In genomic region chr12:116407883-116408282, GRCm38 (mm10) we compare ENCODE assay signal across 19 mouse cellular contexts. TPM values are rescaled to one million over a fixed set of nuclear protein-coding genes. Genes with fewer than 3 reads are reported as not detected.
A peak's percentile ranks its signal among the peaks of the same experiment; 100 is the strongest.
DNase-seq lines count a peak whose midpoint lies in the region; ATAC-seq and TF ChIP-seq lines count a peak whose summit lies in the region.
"Had no signal": no experiment of that assay in that cellular context is flagged by ENCODE, and none has a peak within 500 bp of the region (broad histone marks: within the 10 kb centered on the region; RNA-seq: fewer than 3 reads in every experiment).

No protein-coding gene starts in this region.

- H3K4me2 ChIP-seq in liver, embryonic 13.5 days, result peak overlapping the region; percentile 81
- peak overlapping the region; percentile 88 for H3K4me2 ChIP-seq in liver, postnatal 0 days (ENCODE audit: low read depth, low read length)
- H3K4me2 ChIP-seq: embryonic facial prominence, embryonic 13.5 days; forebrain, embryonic 15.5 days; hindbrain, embryonic 14.5 days had no signal

- TF ChIP-seq RAD21 in MEL (IDR thresholded peaks at IDR 0.05; ENCODE audit: low read depth, low read length), result no peak

- H3K9ac ChIP-seq in MEL (ENCODE audit: control insufficient read depth, low read depth, low read length, poor library complexity, severe bottlenecking), result no peak overlapping the region
- peak overlapping the region; percentile 62 for H3K9ac ChIP-seq in liver, embryonic 13.5 days
- 0 out of 2 replicates have a peak overlapping the region, but pooled peaks have one; percentile 14 for H3K9ac ChIP-seq in liver, postnatal 0 days (replicated peaks)
- H3K9ac ChIP-seq: embryonic facial prominence, embryonic 13.5 days; forebrain, embryonic 15.5 days; hindbrain, embryonic 14.5 days had no signal

- H3K9me3 ChIP-seq in MEL (replicated peaks; ENCODE audit: insufficient read depth, low read length), result no peaks in the 10 kb centered on the region
- peaks cover 7% of the 10 kb centered on the region; the same call in 1 of the 2 replicates for H3K9me3 ChIP-seq in liver, embryonic 13.5 days (replicated peaks)
- H3K9me3 ChIP-seq in liver, postnatal 0 days (ENCODE audit: low read length), result no peaks in the 10 kb centered on the region

- peaks cover 28 to 39% of the 10 kb centered on the region in 2 experiments for H3K36me3 ChIP-seq in MEL (ENCODE audit: control insufficient read depth in 1 of 2, insufficient read depth in 2 of 2, low read length in 2 of 2)
- peaks cover 62% of the 10 kb centered on the region for H3K36me3 ChIP-seq in liver, embryonic 13.5 days
- peaks cover 44% of the 10 kb centered on the region for H3K36me3 ChIP-seq in liver, postnatal 0 days (replicated peaks; ENCODE audit: insufficient read depth, low read length)

- 54% methylated on average over 5 of the region's 5 CpGs for WGBS in liver, embryonic 13.5 days (ENCODE audit: insufficient replicate concordance)
- WGBS in liver, postnatal 0 days (ENCODE audit: insufficient replicate concordance), result 70% methylated on average over 5 of the region's 5 CpGs

- ATAC-seq in liver, embryonic 13.5 days (ENCODE audit: low read depth), result no peak
- no peak for ATAC-seq in liver, postnatal 0 days
- ATAC-seq: forebrain, embryonic 15.5 days had no signal

- no peak overlapping the region for H3K4me3 ChIP-seq in MEL (ENCODE audit: control insufficient read depth in 1 of 2, insufficient read depth in 1 of 2, low read depth in 2 of 2, low read length in 2 of 2)
- peak overlapping the region; percentile 94 for H3K4me3 ChIP-seq in liver, embryonic 13.5 days (replicated peaks)
- H3K4me3 ChIP-seq in liver, postnatal 0 days (ENCODE audit: low read depth, low read length), result peak overlapping the region; percentile 91
- H3K4me3 ChIP-seq: embryonic facial prominence, embryonic 13.5 days; forebrain, embryonic 10.5 days; forebrain, embryonic 15.5 days; heart, embryonic 10.5 days; hindbrain, embryonic 10.5 days had no signal

- H3K79me2 ChIP-seq in MEL (ENCODE audit: control insufficient read depth, insufficient read depth, low read length, poor library complexity), result peaks cover 33% of the 10 kb centered on the region

- TF ChIP-seq CTCF in MEL (IDR thresholded peaks at IDR 0.05 in 2 of 3, conservative IDR thresholded peaks at IDR 0.05 in 1 of 3; ENCODE audit: control insufficient read depth in 1 of 3, insufficient read depth in 1 of 3, low read depth in 2 of 3, low read length in 3 of 3, poor library complexity in 1 of 3, severe bottlenecking in 1 of 3), result no peak
- no peak for TF ChIP-seq CTCF in liver, postnatal 0 days (IDR thresholded peaks at IDR 0.05; ENCODE audit: low read depth)

- no peaks in the 10 kb centered on the region for H3K27me3 ChIP-seq in MEL (ENCODE audit: control insufficient read depth in 1 of 2, insufficient read depth in 2 of 2, low read length in 2 of 2)
- no peaks in the 10 kb centered on the region for H3K27me3 ChIP-seq in liver, embryonic 13.5 days
- H3K27me3 ChIP-seq in liver, postnatal 0 days (ENCODE audit: insufficient read depth, low read length), result no peaks in the 10 kb centered on the region
- H3K27me3 ChIP-seq: embryonic facial prominence, embryonic 13.5 days; forebrain, embryonic 15.5 days had no signal

- DNase-seq in MEL (ENCODE audit: low read depth, low spot score) (peak; percentile 55), MEL-GATA-1-ER (ENCODE audit: extremely low read depth, low read depth) (peak; percentile 20)
- DNase-seq in liver, embryonic 13.5 days, result peak; percentile 12
- no peak for DNase-seq in liver, postnatal 0 days
- no peak for DNase-seq in kidney, postnatal 25 days
- no peak for DNase-seq in urinary bladder, postnatal 36 days (ENCODE audit: low spot score in 2 of 2)
- DNase-seq in layer of hippocampus, adult 18-20 months (ENCODE audit: low spot score in 2 of 2), result no peak
- DNase-seq: adrenal gland, postnatal 10 days; cerebellum, adult 11-12 months; cerebellum, adult 9-10 months; cerebellum, postnatal 25 days; gastrocnemius, postnatal 36 days; heart, adult 18-20 months had no signal

- TF ChIP-seq POLR2A in MEL (IDR thresholded peaks at IDR 0.05; ENCODE audit: control insufficient read depth in 1 of 2, insufficient read depth in 1 of 2, low read depth in 1 of 2, low read length in 2 of 2, poor library complexity in 1 of 2), result no peak

- H3K4me1 ChIP-seq in MEL (ENCODE audit: control insufficient read depth in 1 of 2, insufficient read depth in 2 of 2, low read length in 2 of 2), result peaks cover 21 to 25% of the 10 kb centered on the region in 2 experiments
- peaks cover 35% of the 10 kb centered on the region for H3K4me1 ChIP-seq in liver, embryonic 13.5 days (replicated peaks)
- peaks cover 15% of the 10 kb centered on the region for H3K4me1 ChIP-seq in liver, postnatal 0 days (ENCODE audit: insufficient read depth)

- no peak overlapping the region for H3K27ac ChIP-seq in MEL (ENCODE audit: control insufficient read depth, low read depth, low read length)
- H3K27ac ChIP-seq in liver, embryonic 13.5 days, result 0 out of 2 replicates have a peak overlapping the region, but pooled peaks have one; percentile 1
- H3K27ac ChIP-seq in liver, postnatal 0 days (ENCODE audit: low read depth), result no peak overlapping the region
- H3K27ac ChIP-seq: embryonic facial prominence, embryonic 13.5 days; forebrain, embryonic 10.5 days; forebrain, embryonic 15.5 days; heart, embryonic 10.5 days; hindbrain, embryonic 10.5 days; hindbrain, embryonic 14.5 days had no signal

- TF ChIP-seq EP300 in MEL (IDR thresholded peaks at IDR 0.05; ENCODE audit: low read depth in 1 of 2, low read length in 2 of 2), result no peak
- no peak for TF ChIP-seq EP300 in liver, postnatal 0 days (IDR thresholded peaks at IDR 0.05; ENCODE audit: low read depth)

TF ChIP-seq in MEL, 35 proteins besides CTCF, POLR2A, EP300 and RAD21:
- no peak for TF ChIP-seq ZMIZ1 (IDR thresholded peaks at IDR 0.05; ENCODE audit: low read depth, low read length)
- no peak for TF ChIP-seq USF2 (IDR thresholded peaks at IDR 0.05; ENCODE audit: borderline replicate concordance in 1 of 2, insufficient read depth in 1 of 2, low read depth in 1 of 2, low read length in 2 of 2)
- no peak for TF ChIP-seq ZKSCAN1 (IDR thresholded peaks at IDR 0.05; ENCODE audit: low read depth, low read length)
- TF ChIP-seq GATA1 (IDR thresholded peaks at IDR 0.05; ENCODE audit: low read depth, low read length), result peak; percentile 65
TF ChIP-seq in MEL: peak in this region for 1.

RNA-seq across cellular contexts. Expression of gene Ncapg2, which starts 2.7 kb away (rescaled TPM):
- 95.2 and 104 TPM in 2 replicates for total RNA-seq in MEL (2012; rRNA removed)
- 100 to 1,000 TPM in 1 of 2 experiments, 10 to 100 TPM in 1; 89.3 to 102 TPM for polyA plus RNA-seq in MEL (2012; ENCODE audit: insufficient read depth in 1 of 2, insufficient read length in 2 of 2, low read depth in 1 of 2, low replicate concordance in 2 of 2, missing spikeins in 1 of 2)
- polyA plus RNA-seq in liver, embryonic 13.5 days (2015; fragmentation: Nextera tagmentation; extraction: Ambion mirVana), result 44.1 and 58.2 TPM in 2 replicates
- polyA plus RNA-seq in liver, postnatal 0 days (2015; fragmentation: Nextera tagmentation; extraction: Ambion mirVana), result 15.9 and 21.2 TPM in 2 replicates
- total RNA-seq in layer of hippocampus, adult 18-20 months (2021), result 1 to 10 TPM; 4.0 to 5.8 TPM

Comparison
In these comparisons a context has a peak if more than half of its experiments do, and no peak if none do; other contexts are left out.
1. DNase-seq: peak in MEL (single experiment), MEL-GATA-1-ER (single experiment) and liver, embryonic 13.5 days (single experiment); none in liver, postnatal 0 days (single experiment), kidney, postnatal 25 days (0 of 2), urinary bladder, postnatal 36 days (0 of 2) and layer of hippocampus, adult 18-20 months (0 of 2).
2. H3K4me3 ChIP-seq: peak in liver, embryonic 13.5 days (single experiment) and liver, postnatal 0 days (single experiment); none in MEL (0 of 2).